Mouse (Mus musculus) C2C12 (cell line): ENCODE results near the gene Nmt1. TPM values are rescaled to one million over a fixed set of nuclear protein-coding genes. Genes with fewer than 3 reads are reported as not detected.

Experiments used
- H3K27me3 ChIP-seq: one replicate; pipeline ENCODE4 v1.6.1; 2011; ENCODE audit not compliant: control insufficient read depth, insufficient read depth, insufficient read length
- H3K36me3 ChIP-seq: one replicate; pipeline ENCODE4 v1.6.1; 2011; ENCODE audit not compliant: control insufficient read depth, insufficient read depth
- H3K4me3 ChIP-seq: one replicate; pipeline ENCODE4 v1.5.1; 2011; ENCODE audit warnings: mild to moderate bottlenecking, control low read depth; ENCODE audit not compliant: poor library complexity, insufficient read depth, severe bottlenecking
- H3K79me2 ChIP-seq: one replicate; pipeline ENCODE4 v1.6.1; 2011; ENCODE audit not compliant: control insufficient read depth, insufficient read depth
- H3K79me3 ChIP-seq: one replicate; pipeline ENCODE4 v1.6.1; 2011; ENCODE audit warnings: low read depth, control low read depth
- H3ac ChIP-seq: one replicate; pipeline ENCODE3; 2011; ENCODE audit warnings: low read depth; ENCODE audit not compliant: control insufficient read depth, insufficient read length
- CEBPB ChIP-seq: IDR thresholded peaks from one replicate; pipeline ENCODE4 v1.6.1; 2011; ENCODE audit warnings: low read depth, mild to moderate bottlenecking, control low read depth, moderate library complexity
- CTCF ChIP-seq: IDR thresholded peaks from one replicate; pipeline ENCODE4 v1.5.1; 2011; ENCODE audit not compliant: control insufficient read depth, insufficient read depth, insufficient read length
- MYOD1 ChIP-seq: IDR thresholded peaks from one replicate; pipeline ENCODE4 v1.6.1; 2011; ENCODE audit warnings: low read depth; ENCODE audit not compliant: control insufficient read depth, insufficient read length
- USF1 ChIP-seq: IDR thresholded peaks from one replicate; pipeline ENCODE4 v1.6.1; 2011; ENCODE audit warnings: low read depth, mild to moderate bottlenecking, control low read depth, moderate library complexity
- microRNA-seq: library from miRNA; unstranded; fragments of <30 nt; microRNA quantifications from one replicate; pipeline ENCODE4, GENCODE M21; 2019; ENCODE audit warnings: borderline microRNAs expressed
- polyA plus RNA-seq: library from polyadenylated mRNA; unstranded; fragments of >200 nt; fragmentation: generic; extraction: Trizol; gene quantifications from one replicate; pipeline ENCODE4 v1.2.1, GENCODE M21; 2012; ENCODE audit warnings: missing spikeins

Gene Nmt1
- polyA plus RNA-seq, 1 experiment: 64.9 TPM

DNA sequence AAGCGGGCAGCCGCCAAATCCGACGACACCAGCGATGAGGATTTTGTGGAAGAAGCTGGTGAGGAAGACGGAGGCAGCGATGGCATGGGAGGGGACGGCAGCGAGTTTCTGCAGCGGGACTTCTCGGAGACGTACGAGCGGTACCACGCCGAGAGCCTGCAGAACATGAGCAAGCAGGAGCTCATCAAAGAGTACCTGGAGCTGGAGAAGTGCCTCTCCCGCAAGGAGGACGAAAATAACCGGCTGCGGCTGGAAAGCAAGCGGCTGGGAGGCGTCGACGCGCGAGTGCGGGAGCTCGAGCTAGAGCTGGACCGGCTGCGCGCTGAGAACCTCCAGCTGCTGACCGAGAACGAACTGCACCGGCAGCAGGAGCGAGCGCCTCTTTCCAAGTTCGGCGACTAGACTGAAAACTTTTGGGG, 89.6 kb downstream of the Nmt1 start:
- Histone ChIP-seq H3K79me2 (peaks cover 41% of the 10 kb centered on the region), H3K4me3 (peak overlapping the region; percentile 62), H3K79me3 (peaks cover 21% of the 10 kb centered on the region), H3ac (peak overlapping the region; percentile 78), H3K27me3 (no peaks in the 10 kb centered on the region), H3K36me3 (peaks cover 15% of the 10 kb centered on the region)
- TF ChIP-seq MYOD1 (no peak), CTCF (no peak), CEBPB (no peak), USF1 (no peak)

Small RNAs within 50 kb of the gene (microRNA-seq; reads per million reads assigned to microRNA genes)
- gene Mir6931: 0.56 reads per million, percentile 11 among the genes with 10 or more reads in this experiment

Other genes starting within 250 kb of the Nmt1 start
- gene Gjc1, start 208.5 kb upstream of the Nmt1 start, polyA plus RNA-seq: 20.7 TPM
- not detected for gene Higd1b, start 192.3 kb upstream of the Nmt1 start, polyA plus RNA-seq
- 190 TPM for gene Eftud2, start 147.2 kb upstream of the Nmt1 start, polyA plus RNA-seq
- 0.59 TPM for gene Ccdc103, start 147.0 kb upstream of the Nmt1 start, polyA plus RNA-seq
- gene Fam187a, start 143.0 kb upstream of the Nmt1 start, polyA plus RNA-seq: 0.05 TPM
- gene Gfap, start 127.3 kb upstream of the Nmt1 start, polyA plus RNA-seq: 0.02 TPM
- 44.9 TPM for gene Kif18b, start 103.1 kb upstream of the Nmt1 start, polyA plus RNA-seq
- 0.87 TPM for gene C1ql1, start 81.5 kb upstream of the Nmt1 start, polyA plus RNA-seq
- gene Dcakd, start 143 bp downstream of the Nmt1 start, polyA plus RNA-seq: 185 TPM
- gene Plcd3, start 73.5 kb downstream of the Nmt1 start, polyA plus RNA-seq: 27.6 TPM
- 23.0 TPM for gene Acbd4, start 73.5 kb downstream of the Nmt1 start, polyA plus RNA-seq
- 24.3 TPM for gene Hexim1, start 88.0 kb downstream of the Nmt1 start, polyA plus RNA-seq
- 3.4 TPM for gene Hexim2, start 104.2 kb downstream of the Nmt1 start, polyA plus RNA-seq
- gene Fmnl1, start 142.9 kb downstream of the Nmt1 start, polyA plus RNA-seq: 3.7 TPM
- 0.02 TPM for gene 1700023F06Rik, start 180.4 kb downstream of the Nmt1 start, polyA plus RNA-seq
- not detected for gene Spata32, start 190.2 kb downstream of the Nmt1 start, polyA plus RNA-seq
- 9.7 TPM for gene Map3k14, start 239.3 kb downstream of the Nmt1 start, polyA plus RNA-seq